Mouse (Mus musculus): Measurements from ENCODE around the gene Klf9.
"Not testable (repeated sequence)": the region's sequence is repeated elsewhere in the genome, so short reads cannot be mapped to it uniquely, and the experiment has no call there.

Klf9 gene

GRCm38 (mm10) chr19:23141391-23142281 is 610 bp downstream of the Klf9 start:
- peak; percentile 95 for DNase-seq

GRCm38 (mm10) chr19:23142427-23143073 is 1.5 kb downstream of the Klf9 start:
- DNase-seq: peak; percentile 58

- DNase-seq: no peak
Observed at GRCm38 (mm10) chr19:23143074-23143445, 2.0 kb downstream of the Klf9 start.

- no peak for DNase-seq
Observed at GRCm38 (mm10) chr19:23143541-23143940, 2.5 kb downstream of the Klf9 start.

GRCm38 (mm10) chr19:23144031-23144430 is 3.0 kb downstream of the Klf9 start:
- DNase-seq: peak; percentile 19

- no peak for DNase-seq
Observed at GRCm38 (mm10) chr19:23145146-23145545, 4.1 kb downstream of the Klf9 start.

- not testable (repeated sequence) for DNase-seq
Observed at GRCm38 (mm10) chr19:23145575-23145974, 4.5 kb downstream of the Klf9 start.

GRCm38 (mm10) chr19:23146409-23146861 is 5.4 kb downstream of the Klf9 start:
- DNase-seq: no peak

- no peak for DNase-seq
Observed at GRCm38 (mm10) chr19:23147026-23147966, 6.3 kb downstream of the Klf9 start.

GRCm38 (mm10) chr19:23149465-23150410 is 8.7 kb downstream of the Klf9 start:
- DNase-seq: no peak

GRCm38 (mm10) chr19:23150556-23151265 is 9.7 kb downstream of the Klf9 start:
- no peak for DNase-seq

- peak; percentile 70 for DNase-seq
Observed at GRCm38 (mm10) chr19:23151651-23152070, 10.6 kb downstream of the Klf9 start.

GRCm38 (mm10) chr19:23152201-23152640 is 11.2 kb downstream of the Klf9 start:
- no peak for DNase-seq

- no peak for DNase-seq
Observed at GRCm38 (mm10) chr19:23152771-23153605, 12.0 kb downstream of the Klf9 start.

- DNase-seq: no peak
Observed at GRCm38 (mm10) chr19:23153606-23154127, 12.6 kb downstream of the Klf9 start.

GRCm38 (mm10) chr19:23159780-23160395 is 18.9 kb downstream of the Klf9 start:
- no peak for DNase-seq

- no peak for DNase-seq
Observed at GRCm38 (mm10) chr19:23162387-23162809, 21.4 kb downstream of the Klf9 start.

GRCm38 (mm10) chr19:23162877-23163276 is 21.9 kb downstream of the Klf9 start:
- DNase-seq: no peak

- DNase-seq: no peak
Observed at GRCm38 (mm10) chr19:23163361-23163760, 22.3 kb downstream of the Klf9 start.
